Mouse (Mus musculus) midbrain, embryonic 16.5 days (tissue): Measurements from ENCODE around the gene Dhps. TPM values are rescaled to one million over a fixed set of nuclear protein-coding genes. Genes with fewer than 3 reads are reported as not detected.

Source experiments
- microRNA-seq: library from miRNA; unstranded; fragments of <30 nt; microRNA quantifications from one replicate; pipeline ENCODE4, GENCODE M21; 2017
- polyA plus RNA-seq: library from polyadenylated mRNA; unstranded; fragments of >200 nt; fragmentation: Nextera tagmentation; extraction: Ambion mirVana; gene quantifications from 2 replicates; pipeline ENCODE4 v1.2.1, GENCODE M21; 2015

Gene Dhps
- polyA plus RNA-seq, 1 experiment from 2014 or later, result 120 TPM

Small RNAs within 50 kb of the gene (microRNA-seq; reads per million reads assigned to microRNA genes)
- 0.69 reads per million for gene Gm23388
- gene Mir7070, result 1.0 reads per million

Other genes with a start within 250 kb of the Dhps start
- 11.7 and 12.4 TPM in 2 replicates for gene Dand5, start 248.9 kb upstream of the Dhps start, polyA plus RNA-seq
- 35.0 and 37.4 TPM in 2 replicates for gene Gadd45gip1, start 240.2 kb upstream of the Dhps start, polyA plus RNA-seq
- 80.7 and 85.6 TPM in 2 replicates for gene Rad23a, start 231.1 kb upstream of the Dhps start, polyA plus RNA-seq
- 662 and 691 TPM in 2 replicates for gene Calr, start 224.8 kb upstream of the Dhps start, polyA plus RNA-seq
- gene Farsa, start 214.8 kb upstream of the Dhps start, polyA plus RNA-seq, result 108 and 113 TPM in 2 replicates
- gene Syce2, start 199.6 kb upstream of the Dhps start, polyA plus RNA-seq, result 27.7 and 33.2 TPM in 2 replicates
- gene Gcdh, start 177.8 kb upstream of the Dhps start, polyA plus RNA-seq, result 33.4 and 36.9 TPM in 2 replicates
- 0.28 and 0.98 TPM in 2 replicates for gene Klf1, start 169.8 kb upstream of the Dhps start, polyA plus RNA-seq
- gene Dnase2a, start 163.2 kb upstream of the Dhps start, polyA plus RNA-seq, result 5.0 and 6.1 TPM in 2 replicates
- 85.7 and 86.1 TPM in 2 replicates for gene Mast1, start 134.4 kb upstream of the Dhps start, polyA plus RNA-seq
- gene Rtbdn, start 124.8 kb upstream of the Dhps start, polyA plus RNA-seq, result 2.8 and 3.3 TPM in 2 replicates
- gene Gm49661, start 102.3 kb upstream of the Dhps start, polyA plus RNA-seq, result not detected in 2 replicates
- gene Prdx2, start 102.2 kb upstream of the Dhps start, polyA plus RNA-seq, result 1,134 and 1,161 TPM in 2 replicates
- gene Rnaseh2a, start 102.0 kb upstream of the Dhps start, polyA plus RNA-seq, result 47.9 and 51.3 TPM in 2 replicates
- 5.3 TPM in 2 replicates for gene Junb, start 93.0 kb upstream of the Dhps start, polyA plus RNA-seq
- gene Hook2, start 81.2 kb upstream of the Dhps start, polyA plus RNA-seq, result 39.3 and 43.8 TPM in 2 replicates
- not detected in 2 replicates for gene Best2, start 57.2 kb upstream of the Dhps start, polyA plus RNA-seq
- 148 and 149 TPM in 2 replicates for gene Asna1, start 46.5 kb upstream of the Dhps start, polyA plus RNA-seq
- gene Trir, start 44.9 kb upstream of the Dhps start, polyA plus RNA-seq, result 114 and 120 TPM in 2 replicates
- 65.1 and 73.5 TPM in 2 replicates for gene Tnpo2, start 34.8 kb upstream of the Dhps start, polyA plus RNA-seq
- gene Fbxw9, start 11.7 kb upstream of the Dhps start, polyA plus RNA-seq, result 79.5 and 93.5 TPM in 2 replicates
- gene Gm5741, start 3.8 kb upstream of the Dhps start, polyA plus RNA-seq, result 1.7 and 3.3 TPM in 2 replicates
- 129 and 133 TPM in 2 replicates for gene Wdr83os, start 9.0 kb downstream of the Dhps start, polyA plus RNA-seq
- 57.5 and 57.9 TPM in 2 replicates for gene Wdr83, start 9.5 kb downstream of the Dhps start, polyA plus RNA-seq
- gene Man2b1, start 11.5 kb downstream of the Dhps start, polyA plus RNA-seq, result 18.1 and 18.2 TPM in 2 replicates
- 4.6 and 5.3 TPM in 2 replicates for gene Zfp791, start 51.3 kb downstream of the Dhps start, polyA plus RNA-seq
- not detected in 2 replicates for gene Cks1brt, start 80.2 kb downstream of the Dhps start, polyA plus RNA-seq
- not detected in 2 replicates for gene Olfr371, start 154.2 kb downstream of the Dhps start, polyA plus RNA-seq
- gene Orc6, start 227.9 kb downstream of the Dhps start, polyA plus RNA-seq, result 65.0 and 67.1 TPM in 2 replicates
- 189 and 193 TPM in 2 replicates for gene Vps35, start 228.0 kb downstream of the Dhps start, polyA plus RNA-seq